Mouse (Mus musculus) large intestine, adult 2 months (tissue): ENCODE data around the gene Pfn1. TPM values are rescaled to one million over a fixed set of nuclear protein-coding genes. Genes with fewer than 3 reads are reported as not detected.
A peak's percentile ranks its signal among the peaks of the same experiment; 100 is the strongest.

Source experiments
- DNase-seq: peaks from one replicate; pipeline ENCODE4 v3.0.0-alpha.2; 2012; ENCODE audit warnings: low read depth, low spot score
- WGBS: fragments of 180-500 bp; shearing (Covaris S2); methylation state at CpG from one replicate; pipeline ENCODE4 v1.1.7; 2018; 5-methylcytosine and 5-hydroxymethylcytosine counted together
- polyA plus RNA-seq: library from polyadenylated mRNA; depleted of rRNA; stranded (reverse); fragments of >200 nt; gene quantifications from 2 replicates; pipeline ENCODE4 v1.2.3, GENCODE M21; 2012

Gene Pfn1
- polyA plus RNA-seq, 1 experiment: 2,199 TPM

GRCm38 (mm10) chr11:70678576-70678975, 24.1 kb upstream of the Pfn1 start:
- DNase-seq: no peak
- WGBS: 88% methylated on average over 2 of the region's 2 CpGs

DNA sequence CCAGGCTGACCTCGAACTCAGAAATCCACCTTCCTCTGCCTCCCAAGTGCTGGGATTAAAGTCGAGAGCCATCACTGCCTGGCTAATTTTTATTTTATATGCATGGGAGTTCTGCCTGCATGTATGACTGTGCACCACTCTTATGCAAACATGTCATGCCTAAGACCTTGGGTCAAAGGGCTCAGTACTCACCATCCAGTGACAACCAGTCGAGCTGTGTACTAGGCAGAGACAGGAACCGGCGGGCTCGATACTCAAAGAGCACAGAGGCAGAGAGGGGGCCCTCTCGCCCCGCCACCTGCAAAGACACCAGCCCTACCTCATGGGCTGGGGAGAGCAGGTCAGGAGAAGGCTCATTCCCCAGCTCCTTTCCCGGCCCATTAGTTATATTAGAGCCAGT, 23.6 kb upstream of the Pfn1 start:
- 78% methylated on average over 9 of the region's 9 CpGs for WGBS
- DNase-seq: no peak

DNA sequence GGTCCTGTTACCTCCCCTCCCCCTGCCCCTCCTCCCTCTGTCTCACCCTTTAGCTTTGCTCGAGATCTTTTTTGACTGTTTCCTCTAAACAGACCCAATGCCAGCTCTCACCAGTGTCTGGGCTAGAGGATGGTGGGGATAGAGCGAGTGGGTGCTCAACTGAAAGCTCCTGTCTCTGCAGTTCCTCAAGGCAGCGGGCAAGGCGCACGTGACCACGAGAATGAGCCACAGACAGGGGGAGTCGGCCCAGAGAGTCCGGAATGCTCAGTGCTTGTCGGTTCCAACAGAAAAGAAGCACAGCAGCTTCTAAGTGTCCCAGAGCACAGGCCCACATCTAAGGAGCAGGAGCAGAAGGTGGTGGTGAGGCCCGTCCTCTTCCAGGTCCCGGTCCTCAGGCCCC, 20.1 kb upstream of the Pfn1 start:
- DNase-seq: no peak
- 74% methylated on average over 11 of the region's 11 CpGs for WGBS

DNA sequence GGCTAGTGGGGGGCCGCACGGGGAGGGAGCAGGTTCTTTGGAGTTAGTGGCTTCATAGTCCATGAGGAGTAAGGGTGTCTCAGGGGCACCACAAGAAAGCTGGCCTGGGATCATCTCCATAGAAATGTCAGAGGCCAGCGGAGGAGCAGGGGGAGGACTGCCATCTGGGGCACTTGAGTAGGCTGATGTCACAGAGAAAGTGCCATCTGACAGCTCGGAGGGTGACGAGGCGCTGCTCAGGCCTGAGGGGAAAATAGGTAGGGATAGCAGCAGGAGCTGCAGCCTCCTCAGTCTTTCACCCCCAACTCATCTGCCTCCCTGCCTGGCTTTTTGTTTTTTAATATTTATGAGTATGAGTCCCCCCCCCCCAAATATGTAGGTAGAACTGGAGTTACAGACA, 19.6 kb upstream of the Pfn1 start:
- 95% methylated on average over 6 of the region's 6 CpGs for WGBS
- DNase-seq: no peak

- DNase-seq: no peak
- 87% methylated on average over 16 of the region's 16 CpGs for whole genome bisulfite sequencing
Observed at GRCm38 (mm10) chr11:70671333-70672047, 17.0 kb upstream of the Pfn1 start.

DNA sequence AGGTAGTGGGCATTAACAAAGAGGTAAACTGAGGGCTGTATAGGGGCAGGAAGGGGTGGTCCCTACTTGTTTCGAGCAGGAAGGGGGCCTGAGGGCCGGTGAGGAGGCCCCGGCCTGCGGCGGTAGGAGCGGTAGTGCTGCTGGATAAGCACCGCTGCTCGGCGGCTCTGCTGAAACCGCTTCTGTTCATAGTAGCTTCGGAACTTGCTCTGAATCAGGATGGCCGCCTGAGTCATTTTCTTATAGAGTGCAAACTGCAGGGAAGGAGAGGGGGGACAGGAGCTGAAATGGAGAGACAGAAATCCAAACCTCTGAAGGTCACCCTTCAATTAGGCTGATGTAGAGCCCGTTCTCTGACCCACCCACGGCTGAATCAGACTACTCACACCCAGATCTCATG, 16.0 kb upstream of the Pfn1 start:
- WGBS: 63% methylated on average over 14 of the region's 14 CpGs
- DNase-seq: no peak

- no peak for DNase-seq
- 1% methylated on average over 31 of the region's 31 CpGs for WGBS
Observed at GRCm38 (mm10) chr11:70669582-70670345, 15.3 kb upstream of the Pfn1 start.

DNA sequence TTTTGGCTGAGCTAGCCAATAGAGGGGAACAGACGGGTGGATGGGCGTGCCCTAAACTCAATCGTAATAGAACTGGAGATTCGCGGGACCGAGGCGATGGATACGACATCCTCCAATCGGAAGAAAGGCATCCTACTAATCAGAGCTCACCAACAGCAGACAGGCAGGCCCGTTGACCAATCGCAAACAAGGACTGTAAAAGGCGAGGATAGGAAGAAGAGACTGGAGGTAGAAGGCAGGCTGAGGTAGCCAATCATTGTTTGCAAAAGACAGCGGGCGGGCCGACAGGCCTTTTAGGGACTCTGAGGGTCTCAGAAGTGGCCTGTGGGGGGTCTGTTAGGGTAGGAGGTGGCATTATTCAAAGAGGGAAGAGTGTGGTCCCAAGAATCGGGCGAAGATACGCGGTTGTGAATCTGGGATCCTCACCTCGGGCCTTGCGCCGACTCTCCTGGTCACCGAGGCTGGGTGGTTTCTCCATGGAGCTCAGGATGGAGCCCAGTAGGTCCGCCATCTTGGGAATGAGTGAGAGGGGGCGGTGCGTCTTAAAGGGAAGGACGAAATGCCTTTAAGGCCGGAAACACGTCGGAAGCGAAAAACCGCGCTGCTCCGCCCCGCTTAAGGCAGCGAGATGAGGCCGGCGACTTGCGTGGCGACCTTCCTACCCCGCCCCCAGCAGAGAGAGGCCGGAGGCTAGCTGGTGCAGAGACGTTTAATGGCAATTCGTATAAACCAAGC, 14.5 kb upstream of the Pfn1 start, which contains the start of gene Spag7:
Gene Spag7, minus strand, starts transcription at position 646 of the 735 bp plus-strand sequence.
- DNase-seq: peak; percentile 100
- WGBS: under 1% methylated on average over 44 of the region's 44 CpGs

DNA sequence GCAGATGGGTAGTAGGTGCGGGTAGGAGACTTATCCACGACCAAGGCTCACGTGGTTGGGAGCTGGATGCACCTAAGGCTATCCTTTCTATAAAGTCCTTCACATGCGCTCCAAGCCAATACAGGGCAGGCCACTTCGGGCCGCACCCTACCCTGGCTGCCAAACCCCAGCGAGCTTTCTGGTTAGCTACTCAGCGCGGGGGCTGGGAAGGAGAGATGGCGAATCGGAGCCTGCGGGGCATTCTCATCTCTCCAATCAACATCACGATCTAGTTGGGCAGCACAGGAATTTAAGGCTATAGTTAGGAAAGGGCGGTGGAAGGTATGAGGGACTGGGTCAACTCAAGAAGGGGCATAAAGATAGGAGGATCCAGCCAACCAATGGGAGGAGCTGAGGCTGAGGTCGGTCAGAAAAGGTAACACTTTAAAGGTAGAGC, 13.9 kb upstream of the Pfn1 start:
- no peak for DNase-seq
- 1% methylated on average over 15 of the region's 15 CpGs for WGBS

GRCm38 (mm10) chr11:70667271-70668150, 13.1 kb upstream of the Pfn1 start:
- 46% methylated on average over 14 of the region's 14 CpGs for WGBS
- DNase-seq: no peak

- 92% methylated on average over 8 of the region's 8 CpGs for WGBS
- DNase-seq: no peak
Observed at GRCm38 (mm10) chr11:70666687-70667086, 12.2 kb upstream of the Pfn1 start.

- DNase-seq: no peak
- 97% methylated on average over 9 of the region's 9 CpGs for WGBS
Observed at GRCm38 (mm10) chr11:70664741-70665140, 10.3 kb upstream of the Pfn1 start.

- 89% methylated on average over 6 of the region's 6 CpGs for WGBS
- DNase-seq: no peak
Observed at GRCm38 (mm10) chr11:70663957-70664356, 9.5 kb upstream of the Pfn1 start.

DNA sequence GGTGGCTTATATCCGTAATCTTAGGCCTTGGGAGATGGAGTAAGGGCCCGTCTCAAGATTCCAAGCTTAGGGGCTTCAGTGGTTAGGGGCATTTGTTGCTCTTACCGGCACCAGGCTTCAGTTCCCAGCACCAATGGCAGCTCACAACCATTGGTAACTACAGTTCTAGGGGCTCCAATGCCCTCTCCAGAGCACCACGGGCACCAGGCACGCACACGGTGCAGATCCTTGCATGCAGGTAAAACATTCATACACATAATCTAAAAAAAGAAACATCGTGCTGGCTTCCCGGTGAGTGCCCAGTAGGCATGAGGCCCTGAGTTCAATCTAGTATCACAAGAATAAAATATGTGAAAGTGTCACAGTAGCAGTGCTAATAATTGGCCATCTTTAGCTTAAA, 8.7 kb upstream of the Pfn1 start:
- 90% methylated on average over 8 of the region's 8 CpGs for WGBS
- DNase-seq: no peak

GRCm38 (mm10) chr11:70660571-70660970, 6.1 kb upstream of the Pfn1 start:
- WGBS: 93% methylated on average over 8 of the region's 8 CpGs
- DNase-seq: no peak

- DNase-seq: no peak
- WGBS: 75% methylated on average over 8 of the region's 8 CpGs
Observed at GRCm38 (mm10) chr11:70658942-70659341, 4.5 kb upstream of the Pfn1 start.

- WGBS: 89% methylated on average over 5 of the region's 5 CpGs
- DNase-seq: no peak
Observed at GRCm38 (mm10) chr11:70658521-70658920, 4.1 kb upstream of the Pfn1 start.

DNA sequence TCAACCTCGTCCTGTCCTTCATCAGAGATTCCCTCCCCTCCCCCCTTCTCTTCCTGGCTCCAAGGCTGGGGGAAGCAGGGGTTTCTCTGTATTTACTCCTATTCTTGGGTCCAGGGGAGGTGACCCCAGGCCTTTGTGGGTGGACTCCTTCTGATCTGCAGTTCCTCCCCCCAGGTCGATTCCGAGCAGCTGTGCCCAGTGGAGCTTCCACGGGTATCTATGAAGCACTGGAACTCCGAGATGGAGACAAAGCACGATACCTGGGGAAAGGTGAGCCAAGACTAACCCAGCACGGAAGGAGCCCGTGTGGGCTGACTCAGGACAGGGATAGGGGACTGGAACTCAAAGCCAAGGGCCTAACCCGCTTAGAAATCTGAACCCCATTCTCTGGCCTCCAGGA, 3.5 kb upstream of the Pfn1 start:
- DNase-seq: no peak
- 78% methylated on average over 9 of the region's 9 CpGs for WGBS

GRCm38 (mm10) chr11:70657573-70657972, 3.1 kb upstream of the Pfn1 start:
- DNase-seq: no peak
- 37% methylated on average over 6 of the region's 6 CpGs for WGBS
